Mouse (Mus musculus): ENCODE results near the gene Ssxb1.
"Not testable (repeated sequence)": the region's sequence is repeated elsewhere in the genome, so short reads cannot be mapped to it uniquely, and the experiment has no call there.

Ssxb1 gene

GRCm38 (mm10) chrX:8413005-8413404 lies at the start of gene Ssxb1:
Gene Ssxb1 (plus strand): TSS chrX:8413305.
- DNase-seq (ENCODE audit: low spot score), result not testable (repeated sequence)

DNA sequence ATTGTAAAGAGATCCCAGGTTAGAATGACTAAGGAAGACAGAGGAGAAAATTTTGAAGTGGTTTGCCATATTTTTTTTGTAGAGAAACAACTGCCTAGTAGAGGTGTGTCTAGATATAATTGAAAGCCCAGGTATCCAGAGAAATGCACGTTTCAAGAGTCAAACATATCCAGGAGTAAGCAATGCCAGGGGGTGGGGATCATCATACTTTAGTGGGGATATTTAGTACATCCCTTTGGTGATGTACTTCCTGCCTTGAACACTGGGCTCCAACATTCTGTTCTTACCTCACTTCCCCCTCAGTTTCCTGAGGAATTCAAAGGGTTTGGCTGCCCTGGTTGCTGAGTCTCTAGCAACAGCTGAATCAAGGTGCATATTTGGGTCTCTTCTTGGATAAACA lies 46.4 kb upstream of the Ssxb1 start, which contains the start of gene Ssxb9:
Gene Ssxb9, plus strand, starts transcription at position 301 of the 400 bp plus-strand sequence.
- not testable (repeated sequence) for DNase-seq (ENCODE audit: low spot score)

GRCm38 (mm10) chrX:8461626-8462025 lies 48.5 kb downstream of the Ssxb1 start, which contains the start of gene Ssxb2:
Gene Ssxb2 (minus strand): TSS chrX:8461726.
- DNase-seq (ENCODE audit: low spot score), result not testable (repeated sequence)
